Mouse (Mus musculus) thymus, postnatal 0 days (tissue): ENCODE measurements around the gene Hhat. TPM values are rescaled to one million over a fixed set of nuclear protein-coding genes. Genes with fewer than 3 reads are reported as not detected.

ENCODE experiments used
- DNase-seq: peaks from one replicate; pipeline ENCODE4 v3.0.0-alpha.2; 2015; ENCODE audit warnings: low spot score
- polyA plus RNA-seq: library from polyadenylated mRNA; unstranded; fragments of >200 nt; fragmentation: Nextera tagmentation; extraction: Ambion mirVana; gene quantifications from 2 replicates; pipeline ENCODE4 v1.2.1, GENCODE M21; 2015

The Hhat gene
- polyA plus RNA-seq = 3.6 and 3.7 TPM in 2 replicates

DNA sequence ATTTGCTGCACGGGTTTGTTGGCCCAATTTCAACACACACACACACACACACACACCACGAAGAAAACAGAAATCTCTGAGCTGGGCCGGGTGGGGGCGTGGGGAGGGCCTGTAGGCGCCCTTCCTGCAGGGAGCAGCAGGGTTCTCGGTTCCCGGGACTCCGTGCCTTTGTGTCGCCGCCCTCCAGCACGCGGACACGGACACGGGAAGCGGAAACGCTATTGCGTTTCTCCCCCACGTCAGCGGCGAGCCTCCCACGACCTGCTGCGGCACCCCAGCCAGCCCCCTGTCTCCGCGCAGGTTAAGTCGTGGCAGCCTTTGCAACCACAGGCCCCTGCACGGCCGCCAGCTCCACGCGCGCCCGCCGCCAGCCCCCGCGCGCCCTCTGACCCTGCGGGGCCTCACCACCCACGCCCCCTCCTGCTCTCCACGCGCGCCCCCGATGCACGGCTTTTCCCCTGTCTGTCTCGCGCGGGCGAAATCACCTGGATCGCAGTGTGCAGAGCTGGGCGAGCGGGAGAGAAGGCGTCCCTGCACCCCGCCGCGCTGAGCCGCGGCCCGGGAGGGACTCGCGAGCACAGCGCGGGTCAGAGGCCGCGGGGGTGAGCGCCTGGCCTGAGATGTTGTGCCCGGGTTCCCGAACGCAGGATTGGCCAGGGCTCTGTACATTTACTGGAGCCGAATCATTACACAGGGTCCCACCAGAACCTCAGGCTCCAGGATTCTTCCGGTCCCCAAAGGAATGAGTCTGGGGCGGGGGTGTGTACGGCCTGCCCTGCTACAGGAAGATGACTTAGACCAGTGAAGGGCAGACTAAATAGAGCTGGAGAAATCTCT lies at the start of gene Hhat:
Gene Hhat (minus strand): TSS at position 729 of the 837 bp plus-strand sequence.
- DNase-seq = peak; percentile 78

DNA sequence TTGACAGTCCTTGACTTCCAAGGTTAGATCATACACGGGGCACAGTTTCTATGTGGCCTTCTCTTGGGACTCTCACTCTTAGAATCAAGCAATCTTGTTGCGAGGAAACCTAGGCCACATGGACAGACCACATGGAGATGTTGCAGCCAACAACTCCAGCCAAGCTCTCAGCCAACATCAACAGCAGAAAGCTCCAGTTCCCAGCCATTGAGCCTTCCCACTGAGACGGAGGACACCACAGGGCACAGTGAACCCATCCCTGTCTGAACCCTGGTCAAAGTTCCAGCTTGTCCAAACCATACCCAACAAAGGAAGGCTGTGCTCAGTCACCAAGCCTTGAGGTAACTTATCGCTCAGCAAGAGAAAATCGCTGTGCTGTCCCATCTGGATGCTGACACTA lies 47.3 kb upstream of the Hhat start:
- DNase-seq = no peak

DNA sequence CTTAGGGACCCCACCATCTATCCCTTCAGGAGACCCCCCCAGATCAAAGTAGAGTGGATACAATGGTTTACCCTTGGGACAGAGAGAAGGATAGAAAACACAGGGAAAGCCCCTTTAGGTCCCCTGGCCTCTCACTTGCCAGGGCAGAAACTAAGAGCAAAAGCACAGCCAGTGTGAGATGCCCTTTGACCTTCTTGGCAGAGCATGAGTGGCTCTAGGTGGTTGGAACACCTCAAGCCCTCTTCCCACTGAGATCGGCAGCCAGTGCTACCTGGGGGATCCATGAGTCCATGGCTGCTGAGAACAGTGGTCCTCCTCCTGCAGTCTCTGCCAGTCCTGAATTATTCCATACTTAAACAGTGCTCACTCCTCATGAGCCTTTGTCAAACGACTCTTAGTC lies 44.8 kb upstream of the Hhat start:
- no peak for DNase-seq

DNA sequence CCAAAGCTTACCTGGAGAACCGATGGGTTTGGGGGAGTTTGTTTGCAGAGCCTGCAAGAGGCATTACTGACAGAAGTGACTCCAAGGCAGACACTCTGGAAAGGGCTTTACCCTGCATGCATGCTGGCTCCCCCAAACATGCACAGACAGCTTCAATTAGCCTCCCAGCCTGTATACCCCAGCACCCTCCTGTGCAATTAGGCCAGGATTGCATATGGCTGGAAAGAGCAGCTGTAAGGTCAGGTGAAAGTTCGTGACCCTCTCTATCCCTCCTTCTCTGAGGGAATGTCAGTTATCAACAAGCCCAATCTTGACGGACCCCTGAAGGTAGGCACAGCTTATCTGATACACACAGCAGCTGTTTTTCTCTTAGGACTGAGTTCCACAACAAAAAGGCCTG lies 43.7 kb upstream of the Hhat start:
- no peak for DNase-seq

DNA sequence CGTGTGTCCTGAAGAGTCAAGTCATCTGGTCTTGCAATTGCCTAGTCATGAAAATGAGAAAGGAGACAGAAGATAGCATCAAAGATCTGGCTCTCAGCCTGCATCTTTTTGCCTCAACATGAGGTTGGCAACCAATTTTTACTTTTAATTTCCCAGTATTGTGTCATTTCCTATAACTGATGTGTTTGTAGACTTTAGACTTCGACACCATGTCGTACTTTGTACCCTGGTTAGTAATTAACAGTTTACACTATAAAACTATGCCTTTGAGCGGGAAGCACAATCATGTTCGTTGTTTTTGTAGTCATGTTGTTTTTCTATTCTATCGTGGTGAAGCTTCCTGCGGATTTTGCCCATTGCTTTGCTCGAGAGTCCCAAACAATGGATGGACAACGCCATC lies 41.7 kb upstream of the Hhat start:
- no peak for DNase-seq

DNA sequence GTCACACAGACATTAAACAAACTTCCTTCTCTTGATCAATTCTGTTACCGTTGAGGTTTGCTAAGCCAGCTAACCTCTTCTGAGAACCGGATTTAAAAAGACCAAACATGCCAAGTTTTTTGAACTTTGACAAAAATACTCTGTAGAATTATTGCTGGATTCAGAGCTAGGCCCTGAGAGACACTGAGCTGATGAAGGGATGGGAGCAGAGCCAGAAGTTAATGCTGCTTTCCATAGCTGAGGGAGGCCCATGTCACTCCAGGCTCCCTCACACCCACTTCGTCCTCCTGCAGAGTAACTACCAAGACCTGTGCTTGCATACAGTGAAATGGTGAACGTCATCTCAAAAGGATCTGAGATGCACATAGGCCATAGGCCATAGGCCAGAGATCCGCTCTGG lies 41.3 kb upstream of the Hhat start:
- DNase-seq = no peak

DNA sequence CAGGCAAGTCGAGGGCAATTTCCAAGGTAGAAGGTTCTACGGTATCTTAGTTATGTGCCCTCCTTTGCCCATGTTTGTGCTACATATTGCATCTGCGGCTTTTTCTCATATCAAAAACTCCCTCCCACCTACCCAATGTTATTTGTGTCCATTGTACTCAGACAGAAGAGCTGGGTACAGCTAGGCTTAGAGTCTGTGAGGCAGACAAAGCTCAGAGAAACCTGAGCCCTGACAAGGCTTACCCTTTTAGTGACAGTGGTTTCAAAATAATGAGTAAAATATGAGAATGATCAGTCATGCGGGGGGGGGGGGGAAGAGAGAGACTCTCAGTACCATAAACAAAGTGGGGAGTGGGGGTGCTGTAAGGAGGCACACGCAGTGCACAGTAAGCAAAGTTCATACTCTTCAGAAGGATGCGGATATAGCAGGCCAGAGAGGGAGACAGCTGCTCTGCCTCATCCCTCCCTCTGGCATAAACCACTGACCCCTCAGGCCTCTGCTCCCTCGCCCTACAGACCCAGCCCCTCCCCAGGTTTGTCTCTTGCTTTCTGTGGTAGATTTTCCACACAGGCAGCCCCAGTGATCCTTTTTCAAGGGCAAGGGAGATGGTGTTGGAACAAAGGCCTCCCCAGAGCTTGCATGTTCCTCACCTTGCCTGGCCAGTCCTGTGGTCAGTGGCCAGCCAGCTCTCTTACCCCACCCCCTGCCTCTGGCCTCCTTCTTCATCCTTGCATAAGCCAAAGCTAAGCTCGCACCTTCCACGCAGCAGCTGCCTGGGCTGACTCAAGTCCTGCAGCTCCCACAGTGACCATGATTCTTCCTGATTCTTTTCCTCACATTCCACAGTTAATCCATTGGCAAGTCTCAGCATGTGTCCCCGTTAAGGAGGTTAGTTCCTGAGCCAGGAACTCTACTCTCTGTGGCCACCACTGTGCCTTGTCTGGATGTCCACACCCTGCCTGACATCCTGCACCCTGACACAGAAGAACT lies 35.4 kb upstream of the Hhat start:
- DNase-seq = no peak

DNA sequence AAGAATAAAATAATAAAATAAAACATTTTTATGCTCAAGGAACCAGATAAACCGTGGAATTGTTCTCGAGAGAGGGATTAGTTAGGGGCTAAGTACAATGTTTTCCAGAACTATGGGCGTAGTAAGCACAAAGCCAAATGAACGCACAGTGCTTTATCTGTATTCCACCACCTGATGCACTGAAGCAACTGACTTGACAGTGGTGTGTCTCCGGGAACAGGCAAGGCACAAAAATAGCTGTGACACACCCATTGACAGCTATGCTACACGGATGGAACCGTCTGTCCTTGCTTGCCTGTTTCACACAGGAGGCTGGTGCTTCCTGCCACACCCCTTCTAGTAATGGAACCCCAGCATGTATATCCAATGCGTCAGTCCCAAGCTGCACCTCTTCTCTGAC lies 29.3 kb upstream of the Hhat start:
- no peak for DNase-seq

DNA sequence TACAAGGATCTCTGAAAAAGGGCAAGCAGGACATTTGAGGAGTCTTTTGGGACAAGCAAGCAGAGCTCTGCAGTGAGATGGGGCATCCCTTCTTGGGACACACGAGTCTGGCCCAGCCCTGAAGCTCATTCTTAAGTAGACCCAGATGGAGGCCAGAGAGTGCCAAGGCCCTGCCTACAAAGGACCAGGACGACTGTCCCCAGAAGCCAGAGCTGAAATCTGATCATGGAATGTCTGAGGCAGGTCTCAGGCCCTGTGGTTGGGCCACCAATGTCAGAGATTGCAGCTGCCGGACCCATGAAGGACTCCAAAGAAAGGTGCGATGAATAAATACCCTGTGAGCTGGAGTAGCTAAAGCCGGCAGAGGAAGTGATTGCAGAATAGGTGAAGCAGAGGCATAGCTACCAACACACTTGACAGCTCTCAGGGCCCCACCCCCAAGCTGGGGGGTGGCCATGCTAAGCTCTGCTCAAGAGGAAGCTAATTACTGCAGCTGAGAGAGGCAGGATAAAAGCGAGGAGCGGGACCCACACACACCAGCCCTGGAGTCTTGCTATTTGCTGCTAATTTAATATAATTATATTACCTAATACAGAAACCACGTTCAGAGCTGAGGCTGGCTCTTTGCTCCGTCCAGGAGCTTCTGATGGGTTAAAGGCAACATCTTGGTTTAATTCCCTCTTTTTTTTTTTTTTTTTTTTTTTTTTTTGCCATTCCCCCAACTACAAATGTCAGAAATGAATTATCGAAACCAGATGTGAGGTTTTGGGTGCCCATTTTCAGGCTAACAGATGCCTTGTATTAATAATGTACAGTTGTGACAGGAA lies 28.4 kb upstream of the Hhat start:
- DNase-seq = peak; percentile 72

DNA sequence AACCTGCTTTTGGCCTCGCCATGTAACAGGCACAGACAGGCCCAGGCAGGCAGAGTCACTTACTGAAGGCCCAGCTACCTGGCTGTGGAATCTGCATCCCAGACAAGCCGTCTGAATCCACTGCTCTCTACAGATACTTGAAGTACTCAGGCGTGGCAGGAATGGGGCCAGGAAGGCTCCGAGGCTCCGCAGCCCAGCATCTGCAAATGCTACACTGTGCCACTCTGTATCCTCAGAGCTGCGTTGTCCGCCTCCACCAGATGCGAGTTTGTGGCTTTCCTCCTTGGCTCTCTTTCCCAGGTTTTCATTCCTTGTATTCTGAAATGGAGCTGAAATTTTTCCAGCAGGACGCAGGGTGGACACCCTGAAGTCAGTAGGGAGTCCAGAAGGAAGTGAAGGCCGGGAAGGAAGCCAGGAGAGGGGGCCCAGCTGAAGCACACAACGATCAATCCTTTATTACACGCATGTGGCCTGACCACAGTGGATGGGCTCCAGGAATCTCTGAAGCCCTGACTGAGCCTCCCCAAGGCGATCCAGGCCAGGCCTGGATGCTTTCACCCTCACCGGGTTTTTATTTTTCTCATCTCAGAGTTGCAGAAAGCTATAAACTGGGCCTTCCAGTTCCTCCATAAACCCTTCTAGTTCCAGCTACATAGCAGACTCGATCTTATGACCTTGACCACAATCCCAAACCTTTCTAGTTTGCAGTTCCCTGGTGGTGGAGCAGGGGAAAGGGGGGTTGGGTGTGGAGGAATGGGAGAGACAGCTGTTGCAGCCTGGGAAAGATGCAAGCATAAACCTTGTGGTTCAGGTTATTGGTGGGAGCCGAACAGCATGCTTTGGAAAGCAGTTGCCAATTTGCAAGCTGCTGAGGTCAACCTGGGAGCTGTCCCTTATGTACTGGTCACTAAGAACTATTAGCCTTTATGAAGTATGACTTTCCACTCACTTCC lies 27.5 kb upstream of the Hhat start:
- DNase-seq = no peak

DNA sequence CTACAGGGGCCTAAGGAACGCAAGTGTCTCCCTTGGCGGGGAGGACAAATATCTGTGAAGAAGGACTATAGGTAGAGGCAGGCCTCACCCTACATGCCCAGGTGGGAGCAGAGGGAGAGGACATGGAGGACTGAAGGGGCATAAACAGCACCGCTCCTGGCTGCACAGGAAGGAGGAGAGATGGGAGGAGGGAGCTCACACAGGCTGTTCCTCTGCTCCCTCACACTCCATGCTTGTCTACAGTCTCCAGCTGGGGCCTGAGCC lies 25.9 kb upstream of the Hhat start:
- no peak for DNase-seq

DNA sequence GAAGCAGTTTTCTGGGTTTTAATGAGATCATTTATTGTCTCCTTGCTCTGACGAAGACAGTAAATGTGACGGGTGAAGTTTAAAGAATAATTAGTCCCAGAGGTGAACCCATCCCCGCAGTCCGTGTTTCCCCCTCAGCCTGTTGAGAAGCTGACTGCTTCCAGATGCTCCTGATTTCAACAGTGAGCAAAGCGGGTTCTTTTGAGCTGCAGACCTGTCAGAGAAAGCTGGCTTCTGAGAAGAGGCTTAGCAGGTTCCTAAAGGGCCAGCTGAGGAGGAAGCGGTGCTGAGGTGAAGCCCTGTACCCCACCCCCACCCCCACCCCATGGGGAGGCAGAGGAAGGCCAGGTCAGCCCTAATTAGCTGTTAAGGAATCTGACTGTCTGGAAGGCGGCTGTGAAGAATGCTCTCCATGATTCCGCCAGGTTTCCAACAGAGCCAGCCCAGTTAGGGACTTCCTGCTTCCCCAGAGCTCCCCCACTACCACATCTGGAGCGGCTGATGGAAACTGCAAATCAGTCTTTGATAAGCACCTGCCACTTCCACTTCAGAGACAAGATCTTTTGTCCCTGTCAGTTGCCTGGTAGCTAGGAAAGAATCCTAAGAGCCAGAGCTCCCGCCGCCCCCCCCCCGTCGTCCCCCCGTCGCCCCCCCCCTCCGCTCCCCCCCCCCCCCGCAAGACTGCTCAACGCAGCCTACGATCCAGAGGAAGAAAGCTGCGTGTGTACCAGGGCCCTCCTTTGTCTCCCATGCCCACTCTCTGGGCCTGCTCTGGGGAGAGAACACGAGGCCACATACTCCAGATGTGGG lies 25.4 kb upstream of the Hhat start:
- peak; percentile 61 for DNase-seq

DNA sequence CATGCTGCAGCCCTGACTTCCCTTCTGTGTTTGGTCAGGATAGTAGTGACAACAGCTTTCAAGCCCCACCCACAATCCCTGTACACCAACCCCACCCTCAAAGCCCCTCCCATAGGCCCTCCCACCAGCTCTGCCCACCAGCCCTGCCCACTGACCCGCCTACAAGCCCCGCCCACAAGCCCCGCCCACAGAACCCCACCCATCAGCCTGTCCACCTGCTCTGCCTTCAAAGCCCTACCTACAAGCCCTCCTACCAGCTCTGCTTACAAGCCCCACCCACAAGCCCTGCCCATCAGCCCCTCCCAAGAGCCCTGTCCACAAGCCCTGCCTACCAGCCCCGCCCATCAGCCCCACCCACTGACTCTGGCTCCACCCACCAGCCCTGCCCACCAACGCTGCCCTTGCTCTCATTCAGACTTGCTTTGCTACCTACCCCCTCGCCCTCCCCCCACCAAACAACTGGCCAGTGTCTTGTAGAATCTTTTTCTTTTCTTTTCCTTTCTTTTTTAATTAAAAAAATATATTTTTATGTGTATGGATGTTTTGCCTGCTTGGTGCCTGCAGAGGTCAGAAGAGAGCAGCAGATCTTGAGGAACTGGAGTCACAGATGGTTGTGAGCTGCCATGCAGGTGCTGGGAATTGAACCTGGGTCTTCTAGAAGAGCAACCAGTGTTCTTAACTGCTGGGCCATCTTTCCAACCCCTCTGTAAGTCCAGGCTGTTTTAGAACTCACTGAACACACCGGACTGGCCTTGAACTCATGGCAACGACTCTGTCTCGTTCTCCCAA lies 24.1 kb upstream of the Hhat start:
- no peak for DNase-seq

DNA sequence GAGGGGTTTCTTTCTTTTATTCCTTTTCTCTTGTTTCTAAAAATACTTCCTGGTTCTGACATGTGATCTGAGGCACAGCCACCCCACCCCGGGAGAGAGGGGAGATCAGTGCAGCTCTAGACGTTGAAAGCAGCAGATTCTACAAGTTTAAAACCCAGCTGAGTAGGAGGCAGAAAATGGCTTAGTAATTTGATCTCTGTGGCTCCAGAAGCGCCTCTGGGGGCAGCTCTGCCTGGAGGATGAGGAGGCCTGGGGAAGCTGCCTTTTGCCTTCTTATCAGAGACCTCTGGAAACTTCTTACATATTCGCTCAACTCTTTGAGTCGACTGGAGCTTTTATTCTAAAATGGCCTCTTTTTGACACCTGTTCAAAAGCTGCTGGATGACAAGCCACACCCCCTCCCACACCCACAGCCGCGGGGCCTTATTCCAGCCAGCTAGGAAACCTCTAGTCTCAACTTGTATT lies 20.9 kb upstream of the Hhat start:
- peak; percentile 75 for DNase-seq

DNA sequence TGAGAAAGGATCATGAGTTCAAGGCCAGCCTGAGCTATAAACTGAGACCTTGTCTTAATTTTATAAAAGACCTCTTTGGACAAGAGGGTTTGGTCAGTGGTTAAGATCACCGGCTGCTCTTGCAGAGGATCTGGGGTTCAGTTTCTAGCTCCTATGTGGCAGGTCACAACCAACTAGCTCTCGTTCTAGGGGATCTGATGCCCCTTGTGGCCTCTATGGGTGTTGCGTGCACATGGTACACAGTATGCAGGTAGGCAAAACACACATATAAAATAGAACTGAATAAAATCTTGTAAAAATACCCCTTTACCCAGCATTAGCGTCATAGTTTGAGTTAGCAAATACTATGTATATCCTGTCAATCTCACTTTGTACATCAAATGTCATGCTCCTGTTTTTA lies 19.4 kb upstream of the Hhat start:
- DNase-seq = peak; percentile 60

DNA sequence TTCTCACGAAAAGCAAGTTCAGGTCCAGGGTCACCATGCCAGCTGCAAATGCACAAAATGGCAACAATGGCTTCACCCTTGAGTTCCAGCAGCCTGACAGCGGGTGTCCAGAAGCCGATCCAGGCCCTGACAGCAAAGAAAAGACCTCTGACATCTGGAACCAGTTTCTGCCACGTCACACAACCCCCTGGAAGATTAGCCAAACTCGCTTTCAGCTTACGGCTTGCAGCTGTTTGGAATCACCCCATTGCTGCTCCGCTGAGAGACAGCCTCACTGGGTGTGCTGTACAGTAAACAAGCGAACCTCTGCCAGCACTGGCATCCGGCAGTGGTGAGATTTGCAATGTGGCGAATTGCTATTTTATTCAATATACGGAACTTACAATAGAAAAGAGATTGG lies 18.8 kb upstream of the Hhat start:
- no peak for DNase-seq

DNA sequence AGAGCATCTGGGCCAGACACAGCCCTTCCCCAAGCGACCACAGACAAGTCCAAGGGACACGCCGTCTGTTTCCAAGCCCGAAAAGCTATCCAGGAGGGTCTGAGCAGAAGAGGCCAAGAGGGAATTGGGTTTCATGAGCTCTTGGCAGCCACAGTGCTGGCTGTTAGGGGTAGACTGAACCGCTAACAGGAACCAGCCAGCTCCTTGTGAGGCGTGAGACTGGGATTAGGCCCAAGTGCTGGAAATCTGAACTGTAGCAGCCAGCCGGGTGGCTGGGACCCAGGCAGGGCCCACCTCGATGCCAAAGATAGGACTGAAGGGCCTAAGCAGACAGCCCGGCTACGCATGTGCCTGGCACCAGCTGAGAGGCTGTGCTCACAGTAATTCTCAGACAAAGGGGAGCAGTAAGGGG lies 18.1 kb upstream of the Hhat start:
- no peak for DNase-seq

DNA sequence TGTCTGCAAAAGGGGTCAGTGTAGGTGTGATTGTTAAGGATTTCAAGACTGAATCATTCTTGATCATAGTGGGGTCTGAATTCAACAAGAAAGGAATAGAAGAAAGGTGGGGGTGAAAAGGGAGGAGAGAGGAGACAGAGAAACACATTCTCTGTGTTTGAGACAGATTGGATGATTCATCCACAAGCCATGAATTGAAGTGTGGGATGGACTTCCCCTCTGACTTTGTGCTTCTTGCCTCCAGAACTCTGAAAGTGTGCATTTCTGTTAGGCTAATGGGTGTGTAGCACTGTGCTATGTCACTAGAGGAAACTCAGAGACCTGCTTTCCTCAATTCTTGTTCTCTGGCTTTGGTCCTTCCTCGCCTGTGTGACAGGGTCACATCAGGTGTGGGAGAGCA lies 15.2 kb upstream of the Hhat start:
- no peak for DNase-seq
